Mouse (Mus musculus) hindlimb bud, embryonic 11.5 days (tissue): ENCODE results near the gene Wipf2.
"Not testable (repeated sequence)": the region's sequence is repeated elsewhere in the genome, so short reads cannot be mapped to it uniquely, and the experiment has no call there.

ENCODE experiments used
- DNase-seq: peaks from one replicate; pipeline ENCODE4 v3.0.0-alpha.2; 2012; ENCODE audit warnings: low read depth, low spot score; ENCODE audit errors: extremely low spot score

The Wipf2 gene

GRCm38 (mm10) chr11:98907437-98908173 is 44.2 kb downstream of the Wipf2 start, which contains the start of gene Cdc6:
Cdc6 (plus strand) TSS chr11:98907801.
- DNase-seq = peak; percentile 97

GRCm38 (mm10) chr11:98909654-98910053 is 46.2 kb downstream of the Wipf2 start:
- no peak for DNase-seq

GRCm38 (mm10) chr11:98910415-98910814 is 47.0 kb downstream of the Wipf2 start:
- no peak for DNase-seq

GRCm38 (mm10) chr11:98911498-98911897 is 48.1 kb downstream of the Wipf2 start:
- no peak for DNase-seq

- no peak for DNase-seq
Observed at GRCm38 (mm10) chr11:98914196-98914595, 50.8 kb downstream of the Wipf2 start.

GRCm38 (mm10) chr11:98916376-98916775 is 52.9 kb downstream of the Wipf2 start:
- DNase-seq = not testable (repeated sequence)

- DNase-seq = no peak
Observed at GRCm38 (mm10) chr11:98917428-98918005, 54.1 kb downstream of the Wipf2 start.

GRCm38 (mm10) chr11:98918231-98918630 is 54.8 kb downstream of the Wipf2 start:
- DNase-seq = no peak

GRCm38 (mm10) chr11:98919009-98919408 is 55.6 kb downstream of the Wipf2 start:
- DNase-seq = no peak

GRCm38 (mm10) chr11:98921813-98922212 is 58.4 kb downstream of the Wipf2 start:
- DNase-seq = not testable (repeated sequence)

GRCm38 (mm10) chr11:98922307-98922706 is 58.9 kb downstream of the Wipf2 start:
- DNase-seq = not testable (repeated sequence)

- DNase-seq = not testable (repeated sequence)
Observed at GRCm38 (mm10) chr11:98922851-98923711, 59.6 kb downstream of the Wipf2 start.

GRCm38 (mm10) chr11:98924633-98925175 is 61.3 kb downstream of the Wipf2 start:
- DNase-seq = no peak

GRCm38 (mm10) chr11:98925265-98925721 is 61.9 kb downstream of the Wipf2 start:
- DNase-seq = no peak

GRCm38 (mm10) chr11:98925868-98926311 is 62.5 kb downstream of the Wipf2 start:
- no peak for DNase-seq

- no peak for DNase-seq
Observed at GRCm38 (mm10) chr11:98926553-98926952, 63.1 kb downstream of the Wipf2 start.

GRCm38 (mm10) chr11:98927438-98928076 is 64.1 kb downstream of the Wipf2 start, which contains the start of gene Rara:
Rara (plus strand) TSS chr11:98927818.
- DNase-seq = no peak

- no peak for DNase-seq
Observed at GRCm38 (mm10) chr11:98928186-98928893, 64.9 kb downstream of the Wipf2 start.

- no peak for DNase-seq
Observed at GRCm38 (mm10) chr11:98929503-98929902, 66.1 kb downstream of the Wipf2 start.

GRCm38 (mm10) chr11:98930127-98930601 is 66.7 kb downstream of the Wipf2 start:
- no peak for DNase-seq
